Comparison of ENCODE assay signal across 16 mouse cellular contexts in the genomic region with DNA sequence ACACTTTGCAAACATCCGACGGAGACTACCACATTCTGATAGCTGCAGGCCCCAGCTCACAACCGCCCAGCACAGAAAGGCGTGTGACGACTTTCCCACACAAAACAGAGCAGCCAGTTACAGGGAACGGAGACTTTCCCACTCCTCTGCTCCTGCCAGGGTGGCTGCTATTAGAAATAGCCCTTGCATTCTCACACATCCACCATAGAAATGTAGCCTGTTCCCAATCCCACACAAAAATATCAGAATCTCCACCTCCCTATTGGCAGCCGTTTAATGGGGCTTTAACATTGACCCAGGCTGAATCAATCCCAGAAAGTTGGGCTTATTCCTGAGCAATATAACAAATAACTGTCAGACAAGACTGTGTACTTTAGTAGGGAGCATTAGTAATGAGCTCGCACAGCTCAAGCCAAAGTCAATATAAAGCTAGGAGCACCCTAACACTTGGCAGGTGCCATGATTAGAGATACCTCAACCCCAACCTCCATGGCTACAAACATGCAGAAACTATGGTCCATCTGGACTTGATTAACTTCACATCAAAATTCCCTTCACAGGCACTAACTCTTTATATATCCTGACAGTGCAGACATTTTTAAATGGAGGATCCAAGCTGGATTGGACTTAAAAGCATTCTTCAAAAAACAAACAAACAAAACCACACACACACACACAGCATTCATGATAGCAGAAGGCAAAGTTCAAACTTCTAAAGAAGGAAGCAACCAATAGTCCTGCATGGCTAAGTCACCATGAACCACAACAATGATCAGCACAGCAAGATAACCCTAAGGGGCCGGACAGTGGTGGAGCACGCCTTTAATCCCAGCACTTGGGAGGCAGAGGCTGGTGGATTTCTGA. TPM values are rescaled to one million over a fixed set of nuclear protein-coding genes. Genes with fewer than 3 reads are reported as not detected.
DNase-seq lines count a peak whose midpoint lies in the region; ATAC-seq and TF ChIP-seq lines count a peak whose summit lies in the region.
"Had no signal": no experiment of that assay in that cellular context is flagged by ENCODE, and none has a peak within 500 bp of the region (broad histone marks: within the 10 kb centered on the region; RNA-seq: fewer than 3 reads in every experiment).

No protein-coding gene starts in this region.

- no peak overlapping the region for H3K27ac ChIP-seq in kidney, embryonic 14.5 days (ENCODE audit: low read depth, low read length)
- 0 out of 2 replicates have a peak overlapping the region, but pooled peaks have one; percentile 1 for H3K27ac ChIP-seq in liver, embryonic 15.5 days (replicated peaks)
- no peak overlapping the region for H3K27ac ChIP-seq in midbrain, embryonic 10.5 days (replicated peaks)
- H3K27ac ChIP-seq: embryonic facial prominence, embryonic 15.5 days; left cerebral cortex, adult 2 months; stomach, embryonic 15.5 days had no signal

- peak; percentile 80 for ATAC-seq in kidney, embryonic 14.5 days (ENCODE audit: low FRiP score, low TSS enrichment)
- no peak for ATAC-seq in liver, embryonic 15.5 days (ENCODE audit: insufficient read depth)
- ATAC-seq: forebrain, embryonic 14.5 days had no signal

- no peaks in the 10 kb centered on the region for H3K27me3 ChIP-seq in kidney, embryonic 14.5 days (ENCODE audit: control insufficient read depth, insufficient read depth, low read length)
- no peaks in the 10 kb centered on the region for H3K27me3 ChIP-seq in liver, embryonic 15.5 days
- no peaks in the 10 kb centered on the region for H3K27me3 ChIP-seq in midbrain, embryonic 10.5 days (ENCODE audit: low read depth, poor library complexity, severe bottlenecking)
- H3K27me3 ChIP-seq: embryonic facial prominence, embryonic 15.5 days; stomach, embryonic 15.5 days had no signal

- DNase-seq in kidney, postnatal 4 days: no peak
- DNase-seq in NIH3T3 (ENCODE audit: low read depth): peak; percentile 36
- DNase-seq in forelimb bud, embryonic 11.5 days (ENCODE audit: low read depth, low spot score): peak; percentile 53
- no peak for DNase-seq in lung, adult 2 months
- no peak for DNase-seq in midbrain, embryonic 10.5 days (ENCODE audit: low spot score)
- DNase-seq in layer of hippocampus, postnatal 10 days (ENCODE audit: low spot score in 2 of 2): no peak
- DNase-seq: cerebellum, postnatal 14 days; kidney, adult 2 months; spleen, adult 18-20 months had no signal

- 82% methylated on average over 10 of the region's 10 CpGs for WGBS in kidney, embryonic 14.5 days
- 64% methylated on average over 10 of the region's 10 CpGs for WGBS in liver, embryonic 15.5 days (ENCODE audit: insufficient replicate concordance)
- 82% methylated on average over 10 of the region's 10 CpGs for WGBS in lung, adult 2 months
- WGBS in midbrain, embryonic 10.5 days: 89% methylated on average over 10 of the region's 10 CpGs

- no peak for TF ChIP-seq POLR2A in lung, adult 2 months (IDR thresholded peaks at IDR 0.05; ENCODE audit: borderline replicate concordance, extremely low read depth, low read depth, low read length)

- no peak overlapping the region for H3K9ac ChIP-seq in kidney, embryonic 14.5 days (ENCODE audit: low read depth, low read length)
- H3K9ac ChIP-seq in liver, embryonic 15.5 days: no peak overlapping the region
- H3K9ac ChIP-seq: embryonic facial prominence, embryonic 15.5 days; liver, embryonic 14.5 days; stomach, embryonic 15.5 days had no signal

- H3K9me3 ChIP-seq in kidney, embryonic 14.5 days (ENCODE audit: control insufficient read depth, low read length): no peaks in the 10 kb centered on the region
- H3K9me3 ChIP-seq in liver, embryonic 15.5 days (replicated peaks): no peaks in the 10 kb centered on the region
- no peaks in the 10 kb centered on the region for H3K9me3 ChIP-seq in midbrain, embryonic 10.5 days (replicated peaks)
- H3K9me3 ChIP-seq: embryonic facial prominence, embryonic 15.5 days; stomach, embryonic 15.5 days had no signal

- H3K4me2 ChIP-seq in kidney, embryonic 14.5 days (replicated peaks; ENCODE audit: low read depth, low read length): no peak overlapping the region
- H3K4me2 ChIP-seq in liver, embryonic 15.5 days: no peak overlapping the region
- H3K4me2 ChIP-seq: embryonic facial prominence, embryonic 15.5 days; stomach, embryonic 15.5 days had no signal

- no peaks in the 10 kb centered on the region for H3K4me1 ChIP-seq in kidney, embryonic 14.5 days (ENCODE audit: control insufficient read depth, insufficient read depth, low read length)
- peaks cover 14% of the 10 kb centered on the region; the same call in 1 of the 2 replicates for H3K4me1 ChIP-seq in liver, embryonic 15.5 days (replicated peaks)
- no peaks in the 10 kb centered on the region for H3K4me1 ChIP-seq in lung, adult 2 months (ENCODE audit: control insufficient read depth, insufficient read depth, low read length)
- H3K4me1 ChIP-seq in midbrain, embryonic 10.5 days: peaks cover 11% of the 10 kb centered on the region
- H3K4me1 ChIP-seq: embryonic facial prominence, embryonic 15.5 days; stomach, embryonic 15.5 days had no signal

- no peak overlapping the region for H3K4me3 ChIP-seq in kidney, embryonic 14.5 days (ENCODE audit: low read length)
- no peak overlapping the region for H3K4me3 ChIP-seq in liver, embryonic 15.5 days (replicated peaks)
- H3K4me3 ChIP-seq in lung, adult 2 months (replicated peaks; ENCODE audit: extremely low read depth, low read depth, low read length): no peak overlapping the region
- no peak overlapping the region for H3K4me3 ChIP-seq in midbrain, embryonic 10.5 days
- H3K4me3 ChIP-seq: embryonic facial prominence, embryonic 15.5 days; left cerebral cortex, adult 2 months; stomach, embryonic 15.5 days had no signal

- TF ChIP-seq CTCF in lung, adult 2 months (IDR thresholded peaks at IDR 0.05; ENCODE audit: insufficient read depth, low read length): no peak

- no peaks in the 10 kb centered on the region for H3K36me3 ChIP-seq in kidney, embryonic 14.5 days (ENCODE audit: control insufficient read depth, insufficient read depth, low read length)
- H3K36me3 ChIP-seq in liver, embryonic 15.5 days (replicated peaks): no peaks in the 10 kb centered on the region
- no peaks in the 10 kb centered on the region for H3K36me3 ChIP-seq in midbrain, embryonic 10.5 days
- H3K36me3 ChIP-seq: embryonic facial prominence, embryonic 15.5 days; stomach, embryonic 15.5 days had no signal

RNA-seq across cellular contexts. Expression of a gene that starts 45.4 kb away (rescaled TPM):
- polyA plus RNA-seq in kidney, embryonic 14.5 days (2014; fragmentation: Nextera tagmentation; extraction: Ambion mirVana): 43.6 and 54.0 TPM in 2 replicates
- 10.2 and 10.8 TPM in 2 replicates for polyA plus RNA-seq in liver, embryonic 15.5 days (2015; fragmentation: Nextera tagmentation; extraction: Ambion mirVana)
- polyA plus RNA-seq in lung, adult 2 months (2012; rRNA removed): 39.1 and 43.4 TPM in 2 replicates
- polyA plus RNA-seq in midbrain, embryonic 10.5 days (2016; fragmentation: Nextera tagmentation; extraction: Ambion mirVana): 35.0 and 36.8 TPM in 2 replicates
- total RNA-seq in layer of hippocampus, postnatal 10 days (2021): 10 to 100 TPM; 48.6 to 49.3 TPM

Comparison
In these comparisons a context has a peak if more than half of its experiments do, and no peak if none do; other contexts are left out.
1. DNase-seq: peak in NIH3T3 (single experiment) and forelimb bud, embryonic 11.5 days (single experiment); none in kidney, postnatal 4 days (0 of 2), lung, adult 2 months (single experiment), midbrain, embryonic 10.5 days (single experiment) and layer of hippocampus, postnatal 10 days (0 of 2).